Mouse (Mus musculus): ENCODE results near the gene Rnpepl1.

DNA sequence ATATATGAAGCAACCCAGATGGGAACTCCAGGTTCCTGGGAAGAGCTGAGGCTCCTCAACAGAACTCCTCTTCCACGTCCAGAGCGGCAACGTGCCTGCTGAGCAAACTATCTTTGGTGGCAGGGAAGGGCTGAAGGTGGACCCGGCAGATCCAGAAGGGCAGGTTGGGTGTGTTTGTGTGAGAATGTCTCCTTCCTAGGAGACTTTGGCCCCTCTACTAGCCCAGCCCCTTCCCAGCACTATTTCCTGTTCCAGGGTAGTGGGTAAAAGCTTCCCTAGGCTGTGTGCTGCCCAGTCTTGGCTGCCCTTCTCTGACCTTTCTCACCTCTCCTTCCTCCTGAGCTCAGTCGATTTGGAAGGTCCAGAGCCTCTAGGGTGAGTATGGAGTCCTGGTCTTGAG is 40.0 kb downstream of the Rnpepl1 start, which contains the start of gene Gpr35:
- TF ChIP-seq POLR2A (IDR thresholded peaks at IDR 0.05; ENCODE audit: borderline replicate concordance, control insufficient read depth, low read depth, low read length) (no peak), CTCF (IDR thresholded peaks at IDR 0.05; ENCODE audit: control insufficient read depth, insufficient read depth, low read length) (no peak)

Measured in bone marrow, adult 2 months (tissue).